Mouse (Mus musculus): ENCODE data around the gene Apol9b.

The Apol9b gene

DNA sequence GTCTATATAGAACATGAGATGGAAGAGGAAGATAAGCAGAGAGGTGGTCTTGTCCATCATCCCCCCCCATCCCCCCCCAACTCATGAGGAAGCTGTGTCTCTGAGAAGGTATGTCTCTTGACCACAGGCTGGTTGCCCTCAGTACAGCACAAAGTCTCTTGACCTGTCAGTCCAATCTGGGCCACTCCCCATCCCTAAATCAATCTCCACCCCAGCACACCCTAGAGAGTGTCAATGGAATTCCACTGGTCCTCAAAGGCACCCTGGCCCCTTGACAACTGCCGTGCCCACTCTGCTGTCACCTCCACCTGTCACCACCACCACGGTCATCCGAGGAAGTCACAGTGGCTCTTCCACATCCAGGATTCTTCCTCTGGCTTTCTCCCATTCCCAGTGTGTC lies 19.6 kb downstream of the Apol9b start:
- DNase-seq: no peak

DNA sequence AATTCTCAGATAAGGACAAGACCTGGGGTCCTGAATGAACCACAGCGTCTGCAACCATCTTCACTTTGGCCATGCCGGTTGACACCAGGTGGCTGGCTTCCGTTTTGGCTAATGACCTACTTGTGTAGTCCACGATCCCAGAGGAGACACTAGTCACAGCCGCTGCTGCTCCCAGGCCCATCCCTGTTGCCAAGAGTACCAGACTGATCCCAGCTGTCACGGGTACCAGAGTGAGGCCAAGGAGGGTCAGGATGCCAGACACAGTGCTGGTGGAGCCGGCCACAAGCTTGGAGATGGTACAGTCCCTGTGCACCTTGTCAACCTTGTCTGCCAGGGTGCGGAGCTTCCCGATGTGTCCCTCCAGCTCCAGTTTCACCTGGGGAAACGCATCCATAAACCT lies 20.9 kb downstream of the Apol9b start:
- DNase-seq: no peak

DNA sequence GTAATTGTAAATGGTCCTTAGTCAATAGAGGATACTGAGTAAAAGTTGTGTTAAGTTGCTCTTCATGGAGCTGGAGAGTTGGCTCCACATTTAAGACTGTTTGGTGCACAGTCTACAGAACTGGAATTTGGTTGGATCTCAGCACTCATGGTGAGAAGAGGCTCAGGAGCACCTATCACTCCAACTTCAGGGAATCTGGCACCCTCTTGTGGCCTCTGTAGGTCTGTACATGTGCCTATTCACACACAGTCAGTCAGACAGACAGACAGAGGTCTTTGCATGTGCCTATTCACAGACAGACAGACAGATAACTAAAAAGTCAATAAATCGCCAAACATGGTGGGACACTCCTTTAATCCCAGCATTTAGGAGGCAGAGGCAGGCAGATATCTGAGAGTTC lies 21.6 kb downstream of the Apol9b start:
- DNase-seq: peak; percentile 62

DNA sequence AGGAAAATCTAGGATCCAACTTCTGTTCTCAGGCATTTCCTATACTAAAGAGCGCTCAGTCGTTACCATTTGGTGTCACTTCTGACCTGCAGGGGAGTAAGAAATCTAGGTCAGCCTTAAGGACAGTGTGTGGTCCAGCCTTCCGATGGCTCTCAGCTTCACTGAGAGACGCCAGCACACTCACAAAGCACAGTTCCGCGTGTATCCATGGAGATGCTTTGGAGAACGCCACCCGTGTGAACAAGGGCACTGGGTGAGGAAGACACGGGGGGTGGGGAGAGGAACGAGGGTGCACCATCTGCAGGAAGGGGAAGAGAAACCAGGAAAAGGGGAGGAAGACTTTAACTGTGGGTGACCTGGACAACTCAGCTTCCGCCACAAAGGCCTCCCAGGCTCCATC lies 23.6 kb downstream of the Apol9b start:
- no peak for DNase-seq

GRCm38 (mm10) chr15:77755132-77755531 lies 26.3 kb downstream of the Apol9b start:
- DNase-seq: no peak

DNA sequence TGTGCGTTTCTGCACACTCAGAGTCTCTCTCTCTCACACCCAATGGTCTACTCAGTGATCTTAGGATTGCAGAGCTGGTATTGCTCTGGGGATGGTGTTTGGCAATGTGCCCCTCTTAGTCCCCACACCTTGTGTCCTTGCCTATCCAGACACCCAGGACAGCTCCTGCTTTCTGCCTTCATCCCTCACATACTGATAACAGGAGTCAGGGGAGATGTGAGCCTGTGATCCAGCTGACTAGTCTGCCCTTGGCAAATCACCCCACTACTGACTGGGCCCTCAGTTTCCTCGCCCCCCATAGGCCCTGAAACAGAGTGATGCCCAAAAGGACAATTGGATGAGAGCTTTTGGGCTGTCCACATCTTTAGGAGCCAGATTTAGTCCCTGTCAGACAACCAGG lies 27.2 kb downstream of the Apol9b start:
- DNase-seq: no peak

DNA sequence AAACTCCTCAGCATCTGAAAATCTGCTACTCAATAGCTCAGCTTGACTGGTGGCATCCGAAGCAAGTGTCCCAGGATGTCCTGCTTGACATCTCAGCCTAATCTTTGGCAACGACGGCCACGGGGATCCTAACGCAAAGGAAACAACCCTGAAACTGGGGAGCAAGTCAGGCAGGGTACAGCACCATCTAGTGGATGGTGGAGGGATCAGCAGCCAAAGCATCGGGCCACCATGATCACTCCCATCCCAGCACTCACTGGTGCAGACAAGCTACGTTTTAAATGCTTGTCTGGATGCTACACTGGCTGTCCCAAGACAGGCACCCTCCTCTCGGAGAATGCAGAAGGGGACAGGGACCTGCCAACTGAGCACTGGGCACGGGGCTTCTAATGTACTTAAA lies 28.0 kb downstream of the Apol9b start, which contains the start of gene Apol8:
Gene Apol8 (minus strand): TSS at position 156 of the 400 bp plus-strand sequence.
- DNase-seq: peak; percentile 70

GRCm38 (mm10) chr15:77757586-77758226 lies 28.9 kb downstream of the Apol9b start:
- no peak for DNase-seq

GRCm38 (mm10) chr15:77760037-77760436 lies 31.2 kb downstream of the Apol9b start:
- DNase-seq: no peak

DNA sequence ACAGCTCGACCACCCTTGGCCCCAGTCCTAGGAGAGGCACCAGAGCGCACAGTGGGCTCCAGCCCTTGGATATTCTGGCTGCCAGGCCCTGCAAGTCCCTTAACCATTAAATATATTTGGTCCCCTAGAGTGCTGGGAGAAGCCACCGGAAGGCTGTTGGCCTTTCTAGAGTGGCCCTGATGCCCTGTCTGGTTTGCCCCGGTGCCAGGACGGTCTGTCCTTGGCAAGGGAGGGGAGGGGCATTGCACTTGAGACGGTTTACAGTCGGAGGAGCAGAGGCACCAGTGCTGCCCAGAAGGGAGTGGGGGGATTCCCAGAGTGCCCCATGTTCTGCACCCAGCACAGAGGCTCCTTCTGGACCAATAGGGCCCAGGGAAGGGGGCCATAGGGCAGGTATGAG lies 32.2 kb downstream of the Apol9b start:
- no peak for DNase-seq

DNA sequence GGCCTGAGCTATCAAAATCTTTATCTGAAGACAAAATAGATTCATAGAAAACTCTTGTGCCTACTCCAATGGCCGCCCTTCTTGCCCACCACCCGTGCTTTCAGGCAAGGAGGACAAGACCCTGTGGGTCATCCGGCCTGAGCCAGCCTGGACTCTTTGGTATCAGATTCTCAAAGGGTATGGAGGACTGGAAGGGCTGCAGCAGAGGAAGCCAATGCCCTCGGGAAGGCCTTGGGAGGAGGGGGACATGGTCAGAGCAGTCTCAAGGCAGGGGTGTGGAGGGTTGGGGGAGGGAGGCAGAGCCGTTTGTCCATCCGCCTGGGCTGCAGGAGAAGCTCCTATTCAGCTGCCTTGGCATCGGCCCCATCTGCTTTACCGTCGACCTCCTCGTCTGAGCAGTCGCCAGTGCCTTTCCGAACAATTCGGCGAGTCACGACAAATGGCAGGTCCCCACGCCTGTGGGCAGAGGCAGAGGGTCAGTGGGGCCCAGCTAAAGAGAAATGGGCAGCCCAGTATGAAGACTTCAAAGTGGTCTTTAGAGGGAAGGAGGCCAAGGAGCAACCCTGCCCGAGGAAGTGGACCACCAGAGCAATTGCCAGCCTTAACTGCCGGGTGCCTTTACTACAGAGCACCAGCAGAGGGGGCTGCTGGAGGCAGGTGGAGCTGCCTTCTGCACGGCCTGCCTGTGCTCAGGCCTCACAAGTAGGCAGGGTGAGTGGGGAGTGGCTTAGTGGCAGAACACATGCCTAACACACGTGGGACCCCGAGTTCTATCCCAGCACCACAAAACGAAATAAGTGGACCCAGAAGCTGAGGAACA lies 32.9 kb downstream of the Apol9b start:
- peak; percentile 64 for DNase-seq

- DNase-seq: no peak
Measured at GRCm38 (mm10) chr15:77763050-77763449, 34.2 kb downstream of the Apol9b start.

- DNase-seq: no peak
Measured at GRCm38 (mm10) chr15:77763702-77764101, 34.9 kb downstream of the Apol9b start.

DNA sequence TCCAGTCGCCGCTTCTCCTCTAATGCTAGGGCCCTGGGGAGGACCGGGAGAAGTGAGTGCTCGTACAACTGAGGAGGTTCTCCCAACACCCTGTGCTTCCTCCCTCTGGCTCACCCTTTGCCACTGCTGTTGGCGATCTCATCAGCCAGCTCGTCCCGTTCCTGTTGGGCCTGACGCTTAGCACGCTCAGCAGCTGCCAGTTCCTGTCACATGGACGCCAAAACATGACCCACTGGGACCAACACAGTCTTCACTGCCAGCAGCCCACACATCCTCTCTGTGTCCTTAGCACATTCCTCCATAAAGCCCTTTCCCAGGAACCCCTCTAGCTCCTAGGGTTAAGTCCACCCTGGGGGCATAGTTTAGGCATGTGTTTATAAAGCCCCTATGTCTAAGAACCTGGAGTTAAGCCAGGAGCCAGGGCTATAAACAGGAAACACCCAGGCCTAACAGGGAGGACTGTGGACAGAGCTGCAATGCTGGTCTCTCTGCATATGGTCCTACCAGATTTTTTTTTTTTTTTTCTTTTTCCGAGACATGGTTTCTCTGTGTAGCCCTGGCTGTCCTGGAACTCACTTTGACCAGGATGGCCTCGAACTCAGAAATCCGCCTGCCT lies 35.7 kb downstream of the Apol9b start:
- peak; percentile 71 for DNase-seq

DNA sequence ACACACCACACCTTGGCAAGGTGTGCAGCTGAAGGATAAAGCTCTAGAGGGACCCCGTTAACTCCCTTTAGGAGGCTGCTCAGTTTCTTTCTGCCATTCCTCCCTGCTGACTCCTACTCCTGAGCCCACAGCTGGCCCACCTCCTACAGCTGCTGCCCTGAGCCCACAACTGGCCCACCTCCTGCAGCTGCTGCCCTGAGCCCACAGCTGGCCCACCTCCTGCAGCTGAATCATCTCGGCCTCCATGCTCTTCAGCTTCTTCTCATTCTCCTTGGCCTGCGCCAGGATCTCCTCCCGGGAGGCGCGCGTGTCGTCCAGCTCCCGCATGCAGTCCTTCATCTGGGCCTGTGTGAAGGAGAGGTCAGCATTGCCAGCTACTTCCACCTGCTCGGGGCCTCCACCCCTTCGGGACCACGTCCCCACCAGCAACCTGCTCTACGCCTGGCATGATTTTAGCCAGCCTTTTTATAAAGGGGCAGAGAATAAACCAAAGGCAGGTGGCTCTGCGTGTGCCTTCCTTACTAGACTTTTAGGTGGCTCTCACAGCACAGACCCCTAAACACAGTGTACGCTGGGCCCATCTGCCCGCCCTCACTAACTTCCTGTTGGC lies 36.8 kb downstream of the Apol9b start:
- no peak for DNase-seq

DNA sequence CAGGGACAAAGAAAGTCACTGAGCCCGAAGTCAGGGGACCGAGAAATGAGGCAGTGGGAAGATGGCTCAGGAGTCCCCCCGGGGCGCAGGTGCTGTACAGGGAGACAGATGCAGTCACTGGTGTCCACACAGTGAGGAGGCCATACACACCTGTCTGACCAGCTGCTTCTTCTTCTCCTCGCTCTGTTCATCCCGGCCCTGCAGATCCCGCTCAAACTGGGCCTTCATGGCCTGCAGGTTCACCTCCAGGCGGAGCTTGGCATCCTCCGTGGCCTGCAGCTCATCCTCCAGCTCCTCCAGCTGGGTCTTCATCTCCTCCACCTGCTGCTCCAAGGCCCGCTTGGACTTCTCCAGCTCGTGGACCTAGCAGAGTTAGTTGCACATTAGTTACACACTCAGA lies 38.1 kb downstream of the Apol9b start:
- DNase-seq: no peak

DNA sequence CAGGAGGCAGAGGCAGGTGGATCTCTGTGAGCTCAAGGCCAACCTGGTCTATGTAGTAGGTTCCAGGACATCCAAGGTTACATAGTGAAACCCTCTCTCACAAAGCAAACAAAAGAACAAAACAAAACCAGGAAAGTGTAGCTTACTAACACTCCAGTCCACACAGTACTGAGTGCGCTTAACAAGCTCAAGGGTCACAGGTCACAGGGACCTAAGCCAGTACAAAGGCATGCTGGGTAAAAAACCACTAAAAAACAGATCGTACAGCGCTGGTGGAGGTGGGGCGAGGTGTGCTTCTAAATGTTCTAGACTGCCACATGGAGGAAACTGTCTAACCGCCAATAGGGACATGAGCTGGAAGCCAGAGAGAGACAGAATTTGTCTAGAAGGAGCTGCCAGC lies 41.5 kb downstream of the Apol9b start:
- DNase-seq: no peak

GRCm38 (mm10) chr15:77770942-77771341 lies 42.1 kb downstream of the Apol9b start:
- no peak for DNase-seq

GRCm38 (mm10) chr15:77773099-77773915 lies 44.5 kb downstream of the Apol9b start:
- DNase-seq: no peak

DNA sequence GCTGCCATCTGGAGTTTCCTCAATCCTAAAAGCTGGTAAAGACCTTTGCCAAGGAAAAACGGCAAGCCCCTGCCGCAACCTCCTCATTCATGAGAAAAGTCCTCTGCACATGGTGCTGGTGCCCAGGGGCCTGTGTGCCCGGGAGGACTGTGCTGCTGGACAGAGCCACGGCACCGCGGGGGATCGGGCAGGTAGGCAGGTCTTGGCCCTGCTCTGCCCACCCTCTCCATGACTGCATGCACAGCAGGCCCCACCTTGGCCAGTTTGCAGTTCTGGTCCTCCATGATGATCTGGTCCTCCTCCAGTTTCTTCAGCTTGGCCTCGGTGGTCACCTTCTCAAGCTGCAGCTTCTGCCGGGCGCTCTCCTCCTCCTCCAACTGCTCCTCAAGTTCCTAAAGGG lies 45.5 kb downstream of the Apol9b start:
- DNase-seq: no peak

GRCm38 (mm10) chr15:77775186-77775963 lies 46.5 kb downstream of the Apol9b start:
- peak; percentile 90 for DNase-seq

All from kidney, postnatal 10 days (tissue).